Mouse (Mus musculus) forebrain, postnatal 0 days (tissue): ENCODE measurements around the gene Stx6. TPM values are rescaled to one million over a fixed set of nuclear protein-coding genes. Genes with fewer than 3 reads are reported as not detected.

Experiments
- ATAC-seq: fragments of 200-750 bp; cut with Nextera tagmentation; 2 replicates; pipeline ENCODE4 v1.8.0; 2017; ENCODE audit warnings: mild to moderate bottlenecking, moderate library complexity
- DNase-seq: peaks from one replicate; pipeline ENCODE4 v3.0.0-alpha.2; 2015
- H3K27ac ChIP-seq: fragments of 300-500 bp; sonication (generic); 2 replicates; pipeline ENCODE4 v1.5.1; 2014; ENCODE audit warnings: low read depth, mild to moderate bottlenecking, antibody characterized with exemption, low read length, moderate library complexity, mixed read lengths
- H3K27me3 ChIP-seq: fragments of 300-500 bp; sonication (generic); 2 replicates; pipeline ENCODE4 v1.6.1; 2014; ENCODE audit warnings: mild to moderate bottlenecking, low read length, mixed read lengths; ENCODE audit not compliant: insufficient read depth
- H3K36me3 ChIP-seq: fragments of 300-500 bp; sonication (generic); 2 replicates; pipeline ENCODE4 v1.6.1; 2014; ENCODE audit warnings: mild to moderate bottlenecking, moderate library complexity; ENCODE audit not compliant: insufficient read depth
- H3K4me1 ChIP-seq: fragments of 300-500 bp; sonication (generic); 2 replicates; pipeline ENCODE4 v1.6.1; 2014; ENCODE audit warnings: antibody characterized with exemption; ENCODE audit not compliant: insufficient read depth
- H3K4me2 ChIP-seq: fragments of 300-500 bp; sonication (generic); 2 replicates; pipeline ENCODE4 v1.6.1; 2014; ENCODE audit warnings: low read depth, mild to moderate bottlenecking, moderate library complexity
- H3K4me3 ChIP-seq: fragments of 300-500 bp; sonication (generic); 2 replicates; pipeline ENCODE4 v1.5.1; 2014; ENCODE audit warnings: low read depth, low read length, mixed read lengths
- H3K9ac ChIP-seq: fragments of 300-500 bp; sonication (generic); 2 replicates; pipeline ENCODE4 v1.6.1; 2014; ENCODE audit warnings: mild to moderate bottlenecking
- H3K9me3 ChIP-seq: fragments of 300-500 bp; sonication (generic); 2 replicates; pipeline ENCODE4 v1.6.1; 2016; ENCODE audit warnings: low read length
- CTCF ChIP-seq: sonication (generic); IDR thresholded peaks from 2 replicates; pipeline ENCODE4 v1.5.1; 2016; ENCODE audit warnings: antibody characterized with exemption, control low read depth, low read depth
- WGBS: fragments of 180-500 bp; shearing (Covaris S2); extraction: QIAGEN DNeasy Blood & Tissue Kit; methylation state at CpG from one replicate; pipeline ENCODE4 v1.1.7; 2014; 5-methylcytosine and 5-hydroxymethylcytosine counted together
- polyA plus RNA-seq: library from polyadenylated mRNA; unstranded; fragments of >200 nt; fragmentation: Nextera tagmentation; extraction: Ambion mirVana; gene quantifications from 2 replicates; pipeline ENCODE4 v1.2.1, GENCODE M21; 2015
- total RNA-seq: library from RNA; depleted of rRNA; stranded (reverse); fragments of >200 nt; gene quantifications from 2 replicates; pipeline ENCODE4 v1.2.3, GENCODE M21; 2014

Stx6 gene
- total and polyA plus RNA-seq, 2 experiments from 2014 or later: 97.5 to 120 TPM

GRCm38 (mm10) chr1:155233378-155233777 lies 74.9 kb downstream of the Stx6 start:
- Histone ChIP-seq H3K27me3 (no peaks in the 10 kb centered on the region), H3K36me3 (no peaks in the 10 kb centered on the region), H3K9me3 (no peaks in the 10 kb centered on the region), H3K4me2 (no peak overlapping the region), H3K27ac (peak overlapping the region; percentile 83), H3K4me3 (no peak overlapping the region), H3K9ac (no peak overlapping the region), H3K4me1 (peaks cover 40% of the 10 kb centered on the region)
- 81% methylated on average over 9 of the region's 9 CpGs for WGBS
- no peak for TF ChIP-seq CTCF
- ATAC-seq (no peak), DNase-seq (no peak)

DNA sequence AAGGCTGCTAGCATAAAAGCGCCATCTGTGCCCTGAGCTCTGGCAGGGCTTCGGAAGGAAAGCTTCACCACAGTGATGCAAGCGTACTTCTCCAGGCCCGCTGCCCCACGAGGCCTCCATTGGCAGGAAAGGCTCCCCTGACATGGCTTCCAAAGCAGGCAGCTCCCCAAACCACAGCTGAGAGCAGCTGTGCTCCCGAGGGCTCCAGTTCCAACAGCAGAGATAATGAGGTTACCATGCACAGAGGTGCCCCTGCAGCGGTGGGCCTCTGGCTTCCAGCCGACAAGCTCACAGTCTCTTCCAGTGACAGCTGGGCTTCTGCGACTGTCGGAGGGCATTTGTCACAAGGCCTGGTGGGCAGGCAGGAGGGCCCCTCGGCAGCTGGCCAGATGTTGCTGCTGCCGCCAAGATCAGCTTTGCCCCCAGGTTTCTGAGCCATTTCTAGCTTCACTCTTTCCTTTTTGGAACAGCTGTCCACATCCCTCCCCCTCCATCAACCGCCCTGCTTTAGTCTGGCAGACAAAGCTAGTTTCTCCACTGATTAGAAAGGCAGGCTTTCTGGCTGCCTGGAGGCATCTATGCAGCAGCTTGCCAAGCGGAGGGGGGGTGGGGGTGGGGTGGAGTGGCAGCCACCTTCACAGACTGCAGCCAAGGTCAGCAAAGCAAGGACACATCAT lies 75.6 kb downstream of the Stx6 start:
- Histone ChIP-seq H3K4me2 (no peak overlapping the region), H3K4me1 (peaks cover 40% of the 10 kb centered on the region), H3K9ac (peak overlapping the region; percentile 33; the same call in 1 of the 2 replicates)

GRCm38 (mm10) chr1:155235641-155236040 lies 77.1 kb downstream of the Stx6 start:
- Histone ChIP-seq H3K9me3 (no peaks in the 10 kb centered on the region), H3K36me3 (no peaks in the 10 kb centered on the region), H3K27ac (no peak overlapping the region), H3K27me3 (no peaks in the 10 kb centered on the region), H3K4me1 (peaks cover 30% of the 10 kb centered on the region), H3K4me2 (no peak overlapping the region), H3K9ac (no peak overlapping the region), H3K4me3 (no peak overlapping the region)
- ATAC-seq (no peak), DNase-seq (no peak)
- 20% methylated on average over 2 of the region's 2 CpGs for WGBS
- TF ChIP-seq CTCF: no peak

More for the DNA sequence above, 75.6 kb downstream of the Stx6 start:
- peak; percentile 77 for DNase-seq
- ATAC-seq: peak; percentile 75
- Histone ChIP-seq H3K27ac (peak overlapping the region; percentile 83), H3K27me3 (no peaks in the 10 kb centered on the region), H3K9me3 (no peaks in the 10 kb centered on the region), H3K36me3 (no peaks in the 10 kb centered on the region), H3K4me3 (no peak overlapping the region)
- 9% methylated on average over 14 of the region's 14 CpGs for WGBS
- TF ChIP-seq CTCF: no peak

GRCm38 (mm10) chr1:155236306-155237024 lies 78.0 kb downstream of the Stx6 start:
- no peak overlapping the region for H3K27ac ChIP-seq
- no peak overlapping the region for H3K4me2 ChIP-seq
- ATAC-seq (no peak), DNase-seq (no peak)
- WGBS: 38% methylated on average over 13 of the region's 13 CpGs
- H3K36me3 ChIP-seq: no peaks in the 10 kb centered on the region
- peaks cover 30% of the 10 kb centered on the region for H3K4me1 ChIP-seq
- no peaks in the 10 kb centered on the region for H3K27me3 ChIP-seq
- no peak overlapping the region for H3K9ac ChIP-seq
- no peak overlapping the region for H3K4me3 ChIP-seq
- TF ChIP-seq CTCF: no peak
- no peaks in the 10 kb centered on the region for H3K9me3 ChIP-seq

- Histone ChIP-seq H3K27ac (no peak overlapping the region), H3K9ac (no peak overlapping the region), H3K27me3 (no peaks in the 10 kb centered on the region), H3K9me3 (no peaks in the 10 kb centered on the region), H3K4me1 (peaks cover 28% of the 10 kb centered on the region), H3K4me3 (no peak overlapping the region), H3K4me2 (no peak overlapping the region), H3K36me3 (no peaks in the 10 kb centered on the region)
- no peak for TF ChIP-seq CTCF
- no peak for ATAC-seq
- DNase-seq: no peak
- WGBS: 72% methylated on average over 11 of the region's 11 CpGs
Observed at GRCm38 (mm10) chr1:155237390-155237789, 78.9 kb downstream of the Stx6 start.

DNA sequence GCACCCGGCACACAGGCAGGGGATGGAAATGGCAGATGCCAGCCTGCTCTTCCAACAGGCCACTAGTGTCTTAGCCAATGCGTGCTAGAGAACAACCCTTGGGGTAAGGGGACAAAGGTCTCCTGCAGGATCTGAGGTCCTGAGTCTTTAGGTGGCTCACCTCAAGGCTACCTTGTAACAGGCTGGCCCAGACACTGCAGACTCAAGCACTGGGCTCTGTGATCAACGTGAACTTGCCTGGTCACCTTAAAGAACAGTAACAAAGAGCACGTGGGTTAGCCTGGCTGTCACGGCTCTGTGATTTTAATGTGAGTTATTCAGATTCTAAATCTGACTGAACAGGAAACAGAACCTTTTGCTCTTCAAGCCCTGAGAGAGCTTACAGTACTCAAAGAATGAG lies 79.6 kb downstream of the Stx6 start:
- Histone ChIP-seq H3K9ac (no peak overlapping the region), H3K4me3 (no peak overlapping the region), H3K4me2 (no peak overlapping the region), H3K9me3 (no peaks in the 10 kb centered on the region), H3K27me3 (no peaks in the 10 kb centered on the region), H3K27ac (no peak overlapping the region), H3K4me1 (peaks cover 21% of the 10 kb centered on the region), H3K36me3 (no peaks in the 10 kb centered on the region)
- 88% methylated on average over 5 of the region's 5 CpGs for WGBS
- no peak for ATAC-seq
- TF ChIP-seq CTCF: no peak
- DNase-seq: no peak

DNA sequence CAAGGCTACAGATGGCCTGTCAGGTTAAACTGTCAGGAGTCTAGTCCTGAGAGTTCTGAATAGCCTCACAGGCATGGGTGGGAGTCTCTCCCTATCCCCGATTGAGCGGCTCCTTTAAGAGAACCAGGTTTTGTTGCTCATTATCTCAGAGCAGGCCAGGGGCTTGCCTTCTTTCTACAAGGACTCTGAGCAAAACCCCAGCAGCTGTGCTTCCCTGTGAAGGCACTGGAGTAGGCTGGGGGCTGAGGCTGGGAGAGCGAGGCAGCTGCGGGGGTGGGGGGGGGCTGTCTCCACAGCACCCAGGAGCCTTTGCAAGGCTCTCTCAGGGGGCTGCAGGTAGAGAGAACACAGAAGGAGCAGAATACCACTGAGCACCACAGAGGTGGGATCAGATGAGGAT lies 80.7 kb downstream of the Stx6 start:
- Histone ChIP-seq H3K9ac (no peak overlapping the region), H3K4me1 (peaks cover 12% of the 10 kb centered on the region), H3K27me3 (no peaks in the 10 kb centered on the region), H3K27ac (no peak overlapping the region), H3K4me2 (no peak overlapping the region), H3K4me3 (no peak overlapping the region), H3K9me3 (no peaks in the 10 kb centered on the region), H3K36me3 (no peaks in the 10 kb centered on the region)
- peak; percentile 8; the same call in 1 of the 2 replicates for ATAC-seq
- TF ChIP-seq CTCF: no peak
- DNase-seq: no peak
- 48% methylated on average over 4 of the region's 4 CpGs for WGBS
